Mouse (Mus musculus): Measurements from ENCODE around the gene Ccnl1.

DNA sequence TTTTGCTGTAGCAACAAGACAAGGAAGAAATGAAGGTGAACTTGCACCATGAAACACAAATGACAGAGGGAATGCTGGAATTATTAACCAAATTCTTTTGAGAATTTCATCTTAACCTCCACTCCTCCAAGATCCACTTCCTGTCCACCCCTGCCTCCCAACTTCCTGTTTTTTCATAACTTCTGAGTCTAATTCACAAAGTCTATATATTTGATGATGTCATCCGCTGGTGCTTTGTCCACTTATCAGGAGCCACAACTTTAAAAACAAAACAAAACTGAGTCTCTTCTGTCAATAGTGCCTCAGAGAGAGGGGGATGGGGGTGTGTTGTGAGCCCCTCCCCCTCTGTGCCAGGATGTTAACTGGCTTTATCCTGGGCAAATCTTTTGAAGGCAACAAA lies 17.0 kb downstream of the Ccnl1 start:
- TF ChIP-seq POLR2A (IDR thresholded peaks at IDR 0.05; ENCODE audit: extremely low read depth, insufficient read depth, low read length) = no peak
- TF ChIP-seq CTCF (IDR thresholded peaks at IDR 0.05; ENCODE audit: extremely low read depth, insufficient read depth, low read length) = no peak

Data from cortical plate, adult 2 months (tissue).